Mouse (Mus musculus): ENCODE results near the gene Trio. TPM values are rescaled to one million over a fixed set of nuclear protein-coding genes. Genes with fewer than 3 reads are reported as not detected.

Trio gene
- polyA plus RNA-seq, 1 experiment from 2014 or later = 82.3 TPM

DNA sequence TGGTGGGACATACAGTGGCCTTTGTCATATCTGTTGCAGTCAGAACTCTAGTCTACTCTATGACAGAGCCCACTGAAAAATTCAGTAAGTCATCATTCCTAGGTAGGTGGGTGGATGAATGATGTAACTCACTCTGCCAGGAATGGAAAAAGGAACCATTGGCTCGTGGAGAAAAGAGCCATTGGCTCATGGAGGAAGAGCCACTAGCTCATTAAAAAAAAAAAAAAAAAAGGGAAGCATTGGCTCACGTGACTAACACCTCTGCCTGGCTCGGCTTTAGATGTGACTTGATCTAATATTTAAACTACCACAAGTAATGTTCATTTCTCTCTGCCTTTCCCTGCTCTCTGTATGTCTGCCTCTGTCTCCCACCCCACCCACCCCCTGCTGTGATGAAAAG is 317.1 kb downstream of the Trio start:
- no peak overlapping the region for H3K27ac ChIP-seq
- H3K9me3 ChIP-seq = no peaks in the 10 kb centered on the region
- no peak overlapping the region for H3K9ac ChIP-seq (replicated peaks)
- no peaks in the 10 kb centered on the region for H3K36me3 ChIP-seq
- no peak overlapping the region for H3K4me3 ChIP-seq (replicated peaks)
- H3K27me3 ChIP-seq = no peaks in the 10 kb centered on the region
- 63% methylated on average over 3 of the region's 3 CpGs for WGBS
- no peak for ATAC-seq (ENCODE audit: insufficient number of reproducible peaks, insufficient read depth, low FRiP score, low TSS enrichment, low read depth)
- no peak overlapping the region for H3K4me2 ChIP-seq
- H3K4me1 ChIP-seq (replicated peaks) = peaks cover 8% of the 10 kb centered on the region

GRCm38 (mm10) chr15:27702972-27703313 is 322.7 kb downstream of the Trio start:
- WGBS = 20% methylated on average over 1 of the region's 1 CpGs
- no peaks in the 10 kb centered on the region for H3K27me3 ChIP-seq
- H3K9ac ChIP-seq (replicated peaks) = no peak overlapping the region
- no peaks in the 10 kb centered on the region for H3K36me3 ChIP-seq
- peaks cover 24% of the 10 kb centered on the region for H3K4me1 ChIP-seq (replicated peaks)
- no peaks in the 10 kb centered on the region for H3K9me3 ChIP-seq
- no peak for ATAC-seq (ENCODE audit: insufficient number of reproducible peaks, insufficient read depth, low FRiP score, low TSS enrichment, low read depth)
- H3K27ac ChIP-seq = peak overlapping the region; percentile 67; the same call in 1 of the 2 replicates
- H3K4me3 ChIP-seq (replicated peaks) = no peak overlapping the region
- H3K4me2 ChIP-seq = peak overlapping the region; percentile 20; the same call in 1 of the 2 replicates

- Histone ChIP-seq H3K36me3 (no peaks in the 10 kb centered on the region), H3K4me2 (no peak overlapping the region), H3K4me1 (replicated peaks) (peaks cover 24% of the 10 kb centered on the region), H3K4me3 (replicated peaks) (no peak overlapping the region), H3K27ac (peak overlapping the region; percentile 67; the same call in 1 of the 2 replicates), H3K27me3 (no peaks in the 10 kb centered on the region), H3K9ac (replicated peaks) (no peak overlapping the region), H3K9me3 (no peaks in the 10 kb centered on the region)
- WGBS = 49% methylated on average over 11 of the region's 11 CpGs
- ATAC-seq (ENCODE audit: insufficient number of reproducible peaks, insufficient read depth, low FRiP score, low TSS enrichment, low read depth) = no peak
Observed at GRCm38 (mm10) chr15:27702031-27702971, 323.3 kb downstream of the Trio start.

- H3K27ac ChIP-seq = no peak overlapping the region
- WGBS = 89% methylated on average over 5 of the region's 5 CpGs
- H3K4me3 ChIP-seq (replicated peaks) = no peak overlapping the region
- no peak for ATAC-seq (ENCODE audit: insufficient number of reproducible peaks, insufficient read depth, low FRiP score, low TSS enrichment, low read depth)
- H3K27me3 ChIP-seq = no peaks in the 10 kb centered on the region
- no peaks in the 10 kb centered on the region for H3K36me3 ChIP-seq
- H3K9ac ChIP-seq (replicated peaks) = no peak overlapping the region
- no peak overlapping the region for H3K4me2 ChIP-seq
- H3K4me1 ChIP-seq (replicated peaks) = peaks cover 7% of the 10 kb centered on the region
- H3K9me3 ChIP-seq = no peaks in the 10 kb centered on the region
Observed at GRCm38 (mm10) chr15:27697632-27698031, 328.0 kb downstream of the Trio start.

- ATAC-seq (ENCODE audit: insufficient number of reproducible peaks, insufficient read depth, low FRiP score, low TSS enrichment, low read depth) = no peak
- WGBS = 93% methylated on average over 10 of the region's 10 CpGs
- Histone ChIP-seq H3K36me3 (no peaks in the 10 kb centered on the region), H3K4me3 (replicated peaks) (no peak overlapping the region), H3K9ac (replicated peaks) (no peak overlapping the region), H3K4me2 (no peak overlapping the region), H3K4me1 (replicated peaks) (no peaks in the 10 kb centered on the region), H3K27ac (no peak overlapping the region), H3K27me3 (no peaks in the 10 kb centered on the region), H3K9me3 (no peaks in the 10 kb centered on the region)
Observed at GRCm38 (mm10) chr15:27693235-27693634, 332.4 kb downstream of the Trio start.

- no peaks in the 10 kb centered on the region for H3K9me3 ChIP-seq
- no peaks in the 10 kb centered on the region for H3K36me3 ChIP-seq
- no peak overlapping the region for H3K4me3 ChIP-seq (replicated peaks)
- no peak overlapping the region for H3K9ac ChIP-seq (replicated peaks)
- WGBS = 86% methylated on average over 7 of the region's 7 CpGs
- no peak overlapping the region for H3K27ac ChIP-seq
- H3K4me1 ChIP-seq (replicated peaks) = no peaks in the 10 kb centered on the region
- 0 out of 2 replicates have a peak, but pooled peaks cover 4% of the 10 kb centered on the region for H3K27me3 ChIP-seq
- no peak overlapping the region for H3K4me2 ChIP-seq
- no peak for ATAC-seq (ENCODE audit: insufficient number of reproducible peaks, insufficient read depth, low FRiP score, low TSS enrichment, low read depth)
Observed at GRCm38 (mm10) chr15:27692161-27692560, 333.5 kb downstream of the Trio start.

DNA sequence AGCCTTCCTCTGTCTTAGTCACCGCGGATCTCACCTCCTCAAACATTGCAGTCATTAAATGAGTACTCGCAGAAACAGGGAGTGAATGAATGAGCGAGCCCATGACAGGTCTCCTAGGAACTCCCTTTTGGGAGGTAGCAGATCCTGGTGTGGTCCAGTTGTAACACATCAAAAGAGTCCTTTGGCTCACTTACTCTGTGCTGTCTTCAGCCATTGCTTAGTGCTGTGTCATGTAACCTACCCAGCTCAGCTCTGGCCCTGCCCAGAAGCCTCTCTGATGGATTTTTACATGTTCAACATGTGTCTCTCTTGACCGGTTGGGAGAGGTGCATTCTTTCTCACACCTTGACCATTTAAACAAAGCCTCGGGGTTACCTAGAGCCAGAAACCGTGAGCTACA is 334.4 kb downstream of the Trio start:
- Histone ChIP-seq H3K4me3 (replicated peaks) (no peak overlapping the region), H3K4me1 (replicated peaks) (no peaks in the 10 kb centered on the region), H3K9me3 (no peaks in the 10 kb centered on the region), H3K27ac (no peak overlapping the region), H3K27me3 (peaks cover 4% of the 10 kb centered on the region; the same call in 1 of the 2 replicates), H3K9ac (replicated peaks) (no peak overlapping the region), H3K4me2 (no peak overlapping the region), H3K36me3 (no peaks in the 10 kb centered on the region)
- no peak for ATAC-seq (ENCODE audit: insufficient number of reproducible peaks, insufficient read depth, low FRiP score, low TSS enrichment, low read depth)
- WGBS = 90% methylated on average over 7 of the region's 7 CpGs

DNA sequence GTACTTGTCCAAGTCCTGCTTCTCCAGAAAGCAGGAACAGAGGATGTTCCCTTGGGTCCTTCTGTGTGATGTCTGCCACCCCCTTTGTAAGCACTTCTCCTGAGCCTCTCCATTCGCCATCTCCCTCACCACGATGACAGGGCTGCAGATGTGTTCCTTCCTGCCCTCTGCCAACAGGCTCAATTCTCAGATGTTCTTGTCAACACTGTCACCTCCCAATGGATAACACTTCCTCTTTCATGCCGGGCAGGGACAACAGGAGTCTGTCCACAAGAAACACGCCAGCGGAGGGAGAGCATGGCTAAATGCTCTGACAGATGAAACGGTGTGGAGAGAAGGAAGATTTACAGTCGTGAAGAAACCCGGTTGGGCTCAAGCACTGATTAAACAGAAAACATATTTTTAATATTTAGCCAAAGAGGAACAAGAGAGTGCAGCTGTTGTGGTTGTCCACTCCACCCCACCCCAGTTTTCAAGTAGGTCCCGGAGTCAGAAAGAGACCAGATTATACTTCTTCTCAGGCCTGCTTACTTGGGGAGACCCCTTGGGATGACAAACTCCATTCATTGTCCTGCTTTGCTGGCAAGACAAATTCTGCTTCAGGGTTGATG is 337.5 kb downstream of the Trio start:
- Histone ChIP-seq H3K4me3 (replicated peaks) (no peak overlapping the region), H3K9me3 (no peaks in the 10 kb centered on the region), H3K4me1 (replicated peaks) (no peaks in the 10 kb centered on the region), H3K4me2 (no peak overlapping the region), H3K27me3 (peaks cover 4% of the 10 kb centered on the region; the same call in 1 of the 2 replicates), H3K9ac (replicated peaks) (no peak overlapping the region), H3K27ac (no peak overlapping the region), H3K36me3 (no peaks in the 10 kb centered on the region)
- ATAC-seq (ENCODE audit: insufficient number of reproducible peaks, insufficient read depth, low FRiP score, low TSS enrichment, low read depth) = no peak
- 73% methylated on average over 9 of the region's 9 CpGs for WGBS

- H3K4me2 ChIP-seq = no peak overlapping the region
- H3K9ac ChIP-seq (replicated peaks) = no peak overlapping the region
- no peaks in the 10 kb centered on the region for H3K36me3 ChIP-seq
- ATAC-seq (ENCODE audit: insufficient number of reproducible peaks, insufficient read depth, low FRiP score, low TSS enrichment, low read depth) = no peak
- H3K9me3 ChIP-seq = no peaks in the 10 kb centered on the region
- peaks cover 8% of the 10 kb centered on the region; the same call in 1 of the 2 replicates for H3K4me1 ChIP-seq (replicated peaks)
- H3K4me3 ChIP-seq (replicated peaks) = no peak overlapping the region
- peaks cover 4% of the 10 kb centered on the region; the same call in 1 of the 2 replicates for H3K27me3 ChIP-seq
- H3K27ac ChIP-seq = no peak overlapping the region
- WGBS = 83% methylated on average over 7 of the region's 7 CpGs
Observed at GRCm38 (mm10) chr15:27684813-27685212, 340.8 kb downstream of the Trio start.

DNA sequence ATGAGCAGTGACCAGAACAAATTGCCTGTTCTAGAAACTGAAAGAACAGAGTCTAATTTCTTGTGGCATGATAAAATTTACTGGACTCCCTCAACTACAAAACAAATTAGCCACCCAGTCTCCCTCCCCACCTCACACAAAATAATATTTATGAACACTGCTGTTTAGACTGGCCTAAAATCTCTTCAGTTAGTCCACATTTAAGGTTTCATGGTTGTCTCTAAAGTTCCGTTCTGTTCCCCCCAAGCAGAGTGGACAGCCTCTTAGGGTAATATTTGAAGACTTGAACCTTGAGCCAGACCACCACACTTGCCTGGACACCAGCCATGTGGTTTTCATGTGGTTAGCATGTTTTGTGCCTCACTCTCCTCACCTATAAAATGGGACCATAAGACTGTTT is 342.4 kb downstream of the Trio start:
- no peak overlapping the region for H3K9ac ChIP-seq (replicated peaks)
- no peaks in the 10 kb centered on the region for H3K9me3 ChIP-seq
- H3K27me3 ChIP-seq = peaks cover 4% of the 10 kb centered on the region; the same call in 1 of the 2 replicates
- H3K4me2 ChIP-seq = no peak overlapping the region
- peaks cover 8% of the 10 kb centered on the region; the same call in 1 of the 2 replicates for H3K4me1 ChIP-seq (replicated peaks)
- WGBS = 93% methylated on average over 1 of the region's 1 CpGs
- no peak for ATAC-seq (ENCODE audit: insufficient number of reproducible peaks, insufficient read depth, low FRiP score, low TSS enrichment, low read depth)
- no peak overlapping the region for H3K27ac ChIP-seq
- H3K4me3 ChIP-seq (replicated peaks) = no peak overlapping the region
- H3K36me3 ChIP-seq = no peaks in the 10 kb centered on the region

DNA sequence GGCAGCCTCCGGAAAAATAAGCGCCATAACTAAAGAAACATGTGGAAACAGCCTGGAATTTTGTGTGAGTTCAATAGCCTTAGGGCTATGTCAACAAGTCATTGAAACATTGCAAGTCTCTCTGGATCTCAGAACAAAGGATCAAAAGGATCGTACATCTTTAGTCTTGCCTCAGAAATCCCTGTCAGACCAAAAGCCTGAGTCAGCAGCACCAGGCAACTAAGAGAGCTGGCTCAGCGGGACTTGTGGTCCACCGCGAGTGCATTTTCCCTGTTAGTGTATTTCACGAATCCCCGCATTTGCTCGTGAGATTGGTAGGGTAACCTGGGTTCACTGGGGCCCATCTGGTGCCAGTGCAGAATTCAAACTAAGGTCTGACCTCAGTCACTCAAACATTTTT is 343.0 kb downstream of the Trio start:
- H3K27ac ChIP-seq = 0 out of 2 replicates have a peak overlapping the region, but pooled peaks have one; percentile 31
- no peak overlapping the region for H3K4me2 ChIP-seq
- no peaks in the 10 kb centered on the region; the same call in 1 of the 2 replicates for H3K27me3 ChIP-seq
- WGBS = 59% methylated on average over 9 of the region's 9 CpGs
- no peak overlapping the region for H3K4me3 ChIP-seq (replicated peaks)
- ATAC-seq (ENCODE audit: insufficient number of reproducible peaks, insufficient read depth, low FRiP score, low TSS enrichment, low read depth) = no peak
- H3K4me1 ChIP-seq (replicated peaks) = peaks cover 8% of the 10 kb centered on the region; the same call in 1 of the 2 replicates
- H3K9ac ChIP-seq (replicated peaks) = no peak overlapping the region
- H3K9me3 ChIP-seq = no peaks in the 10 kb centered on the region
- no peaks in the 10 kb centered on the region for H3K36me3 ChIP-seq
